Mouse (Mus musculus) ovary, adult 18-20 months (tissue): ENCODE data around the gene Elfn1.

Experiments used
- DNase-seq: peaks from one replicate; pipeline ENCODE4 v3.0.0; 2022; ENCODE audit warnings: low spot score, mixed read lengths

The Elfn1 gene

DNA sequence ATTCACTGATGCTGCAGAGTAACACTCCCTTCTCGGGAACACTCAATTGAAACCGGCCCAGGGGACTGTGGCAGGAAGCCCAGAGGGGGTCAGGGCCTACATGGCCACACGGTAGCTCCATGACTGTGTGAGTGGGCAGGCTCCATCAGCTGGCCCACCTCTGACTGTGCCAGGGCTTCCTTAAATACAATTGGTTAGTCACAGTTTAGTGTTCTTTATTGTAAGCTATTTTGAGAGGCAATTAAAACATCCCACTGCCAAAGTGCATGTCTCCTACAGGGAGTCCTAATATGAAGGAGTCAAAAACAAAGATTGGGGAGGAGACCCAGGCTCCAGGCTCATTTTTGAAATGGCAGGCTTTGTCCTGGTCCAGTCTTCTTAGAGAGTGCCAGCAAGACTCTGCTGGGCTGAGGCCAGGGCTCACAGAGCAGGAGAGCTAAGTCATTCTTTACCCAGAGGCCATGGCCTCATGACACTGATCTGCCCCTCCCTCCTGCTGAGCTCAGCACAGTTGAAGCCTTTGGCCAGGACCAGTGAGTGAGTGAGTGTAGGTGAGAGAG lies 116.3 kb downstream of the Elfn1 start:
- DNase-seq, result peak; percentile 47
